Comparison of ENCODE assay signal across 8 mouse cellular contexts in the genomic region with DNA sequence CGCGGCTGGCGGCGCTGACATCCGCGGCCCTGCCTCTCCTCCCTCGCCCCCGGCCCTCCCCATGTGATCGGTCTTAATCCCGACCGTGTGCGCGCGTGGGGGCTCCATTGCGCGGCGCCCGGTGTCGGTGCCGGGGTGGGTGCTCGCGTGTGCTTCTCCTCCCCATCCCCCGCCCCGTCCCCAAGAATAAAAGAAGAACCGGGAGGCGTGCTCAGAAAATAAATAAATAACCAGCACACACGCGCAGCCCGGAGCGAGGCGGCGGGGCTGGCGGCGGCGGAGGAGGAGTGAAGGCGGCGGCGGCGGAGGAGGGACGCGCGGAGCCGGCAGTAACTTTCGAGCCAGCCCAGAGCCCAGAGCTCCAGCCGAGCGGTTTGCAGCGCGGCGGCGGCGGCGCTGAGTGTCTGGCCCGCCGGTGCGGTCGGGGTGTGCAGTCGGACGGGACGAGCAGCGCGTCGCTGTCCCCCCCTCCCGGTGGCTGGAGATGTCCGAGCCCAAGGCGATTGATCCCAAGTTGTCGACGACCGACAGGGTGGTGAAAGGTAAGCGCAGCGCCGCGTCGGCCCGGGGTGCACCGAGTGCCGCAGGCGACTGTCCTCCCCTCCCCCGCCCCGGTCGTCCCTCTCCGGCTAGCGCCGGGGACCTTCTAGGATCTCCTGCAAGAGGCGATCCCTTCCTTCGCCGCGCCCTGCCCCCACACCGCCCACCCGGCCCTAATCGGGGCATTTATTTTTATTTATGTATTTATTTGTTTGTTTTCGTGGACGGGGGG. TPM values are rescaled to one million over a fixed set of nuclear protein-coding genes. Genes with fewer than 3 reads are reported as not detected.
DNase-seq lines count a peak whose midpoint lies in the region; ATAC-seq and TF ChIP-seq lines count a peak whose summit lies in the region.

No protein-coding gene starts in this region.

- peak overlapping the region; percentile 65 for H3ac ChIP-seq in C2C12 (ENCODE audit: control insufficient read depth, insufficient read length, low read depth)

- H3K4me3 ChIP-seq in C2C12 (ENCODE audit: insufficient read depth, poor library complexity, severe bottlenecking), result peak overlapping the region; percentile 60
- peak overlapping the region; percentile 100 for H3K4me3 ChIP-seq in bone marrow, adult 2 months (replicated peaks; ENCODE audit: control insufficient read depth, low read depth, low read length)
- peak overlapping the region; percentile 92 for H3K4me3 ChIP-seq in embryonic facial prominence, embryonic 15.5 days (replicated peaks)
- H3K4me3 ChIP-seq in heart, embryonic 13.5 days, result peak overlapping the region; percentile 93
- H3K4me3 ChIP-seq in liver, embryonic 14.5 days (ENCODE audit: insufficient read depth in 1 of 2, low read depth in 2 of 2, low read length in 2 of 2), result peak overlapping the region; percentile 63 to 73
- peak overlapping the region; percentile 86 for H3K4me3 ChIP-seq in neural tube, embryonic 11.5 days (ENCODE audit: low read depth, low read length)
- H3K4me3 ChIP-seq in stomach, embryonic 15.5 days (replicated peaks), result peak overlapping the region; percentile 68

- H3K4me2 ChIP-seq in embryonic facial prominence, embryonic 15.5 days (replicated peaks), result peak overlapping the region; percentile 61
- peak overlapping the region; percentile 75 for H3K4me2 ChIP-seq in heart, embryonic 13.5 days
- peak overlapping the region; percentile 82 for H3K4me2 ChIP-seq in liver, embryonic 14.5 days (ENCODE audit: low read depth)
- peak overlapping the region; percentile 72 for H3K4me2 ChIP-seq in neural tube, embryonic 11.5 days (ENCODE audit: low read depth)
- H3K4me2 ChIP-seq in stomach, embryonic 15.5 days, result peak overlapping the region; percentile 67

- peak; percentile 9; the same call in 1 of the 2 replicates for TF ChIP-seq POLR2A in bone marrow, adult 2 months (IDR thresholded peaks at IDR 0.05; ENCODE audit: borderline replicate concordance, control insufficient read depth, low read depth, low read length)

- no peak for TF ChIP-seq EP300 in liver, embryonic 14.5 days (IDR thresholded peaks at IDR 0.05; ENCODE audit: low read depth)

- 1% methylated on average over 92 of the region's 92 CpGs for WGBS in bone marrow, adult 2 months
- WGBS in embryonic facial prominence, embryonic 15.5 days, result under 1% methylated on average over 91 of the region's 92 CpGs
- 1% methylated on average over 88 of the region's 92 CpGs for WGBS in heart, embryonic 13.5 days
- WGBS in liver, embryonic 14.5 days (ENCODE audit: insufficient replicate concordance), result 1% methylated on average over 90 of the region's 92 CpGs
- WGBS in neural tube, embryonic 11.5 days, result under 1% methylated on average over 69 of the region's 92 CpGs
- WGBS in stomach, embryonic 15.5 days, result under 1% methylated on average over 91 of the region's 92 CpGs

- peak; percentile 28 for TF ChIP-seq CTCF in C2C12 (IDR thresholded peaks at IDR 0.05; ENCODE audit: control insufficient read depth, insufficient read depth, insufficient read length)
- no peak for TF ChIP-seq CTCF in bone marrow, adult 2 months (IDR thresholded peaks at IDR 0.05; ENCODE audit: control insufficient read depth, insufficient read depth, low read length)
- TF ChIP-seq CTCF in liver, embryonic 14.5 days (IDR thresholded peaks at IDR 0.05; ENCODE audit: low read depth), result no peak

- H3K9ac ChIP-seq in embryonic facial prominence, embryonic 15.5 days, result peak overlapping the region; percentile 80
- peak overlapping the region; percentile 94 for H3K9ac ChIP-seq in heart, embryonic 13.5 days
- peak overlapping the region; percentile 72 for H3K9ac ChIP-seq in liver, embryonic 14.5 days (replicated peaks)
- H3K9ac ChIP-seq in neural tube, embryonic 11.5 days (ENCODE audit: low read length), result peak overlapping the region; percentile 86
- peak overlapping the region; percentile 73 for H3K9ac ChIP-seq in stomach, embryonic 15.5 days

- no peaks in the 10 kb centered on the region; the same call in 1 of the 2 replicates for H3K4me1 ChIP-seq in bone marrow, adult 2 months (ENCODE audit: control insufficient read depth, insufficient read depth, low read length)
- H3K4me1 ChIP-seq in embryonic facial prominence, embryonic 15.5 days, result peaks cover 15% of the 10 kb centered on the region; the same call in 1 of the 2 replicates
- H3K4me1 ChIP-seq in heart, embryonic 13.5 days, result peaks cover 41% of the 10 kb centered on the region
- H3K4me1 ChIP-seq in liver, embryonic 14.5 days (replicated peaks; ENCODE audit: control insufficient read depth in 2 of 2, insufficient read depth in 2 of 2, low read length in 1 of 2), result peaks cover 0 to 7% of the 10 kb centered on the region in 2 experiments; a peak in 2 of 4 replicates
- no peaks in the 10 kb centered on the region for H3K4me1 ChIP-seq in neural tube, embryonic 11.5 days (ENCODE audit: control insufficient read depth, insufficient read depth, low read length)
- no peaks in the 10 kb centered on the region; the same call in 1 of the 2 replicates for H3K4me1 ChIP-seq in stomach, embryonic 15.5 days

- peak; percentile 34 for ATAC-seq in embryonic facial prominence, embryonic 15.5 days (ENCODE audit: insufficient number of reproducible peaks, low FRiP score, low TSS enrichment, low read depth)
- ATAC-seq in heart, embryonic 13.5 days (ENCODE audit: extremely low read depth, insufficient number of reproducible peaks, low FRiP score, low TSS enrichment), result peak; percentile 16; the same call in 1 of the 2 replicates
- peak; percentile 44; the same call in 1 of the 2 replicates for ATAC-seq in liver, embryonic 14.5 days (ENCODE audit: insufficient read depth)
- peak; percentile 42 for ATAC-seq in neural tube, embryonic 11.5 days (ENCODE audit: insufficient read depth, low FRiP score, low TSS enrichment)
- peak; percentile 18 for ATAC-seq in stomach, embryonic 15.5 days (ENCODE audit: insufficient read depth, low FRiP score, low read depth)

- H3K36me3 ChIP-seq in C2C12 (ENCODE audit: control insufficient read depth, insufficient read depth), result no peaks in the 10 kb centered on the region
- H3K36me3 ChIP-seq in embryonic facial prominence, embryonic 15.5 days, result no peaks in the 10 kb centered on the region
- no peaks in the 10 kb centered on the region for H3K36me3 ChIP-seq in heart, embryonic 13.5 days
- H3K36me3 ChIP-seq in liver, embryonic 14.5 days (replicated peaks; ENCODE audit: control insufficient read depth, insufficient read depth, low read depth), result no peaks in the 10 kb centered on the region
- H3K36me3 ChIP-seq in neural tube, embryonic 11.5 days (ENCODE audit: control insufficient read depth, insufficient read depth, low read length), result no peaks in the 10 kb centered on the region
- H3K36me3 ChIP-seq in stomach, embryonic 15.5 days, result no peaks in the 10 kb centered on the region

- peaks cover 17% of the 10 kb centered on the region for H3K79me3 ChIP-seq in C2C12 (ENCODE audit: low read depth)

- peaks cover 50% of the 10 kb centered on the region for H3K79me2 ChIP-seq in C2C12 (ENCODE audit: control insufficient read depth, insufficient read depth)

- no peaks in the 10 kb centered on the region for H3K27me3 ChIP-seq in C2C12 (ENCODE audit: control insufficient read depth, insufficient read depth, insufficient read length)
- H3K27me3 ChIP-seq in embryonic facial prominence, embryonic 15.5 days, result no peaks in the 10 kb centered on the region
- no peaks in the 10 kb centered on the region for H3K27me3 ChIP-seq in heart, embryonic 13.5 days (replicated peaks)
- H3K27me3 ChIP-seq in liver, embryonic 14.5 days (ENCODE audit: control insufficient read depth, insufficient read depth, low read length), result no peaks in the 10 kb centered on the region
- no peaks in the 10 kb centered on the region for H3K27me3 ChIP-seq in neural tube, embryonic 11.5 days (ENCODE audit: control insufficient read depth, insufficient read depth, low read length)
- no peaks in the 10 kb centered on the region for H3K27me3 ChIP-seq in stomach, embryonic 15.5 days (replicated peaks)

- H3K9me3 ChIP-seq in embryonic facial prominence, embryonic 15.5 days (replicated peaks), result no peaks in the 10 kb centered on the region
- no peaks in the 10 kb centered on the region for H3K9me3 ChIP-seq in heart, embryonic 13.5 days
- no peaks in the 10 kb centered on the region for H3K9me3 ChIP-seq in liver, embryonic 14.5 days (ENCODE audit: control insufficient read depth, low read length)
- H3K9me3 ChIP-seq in neural tube, embryonic 11.5 days (ENCODE audit: control insufficient read depth, low read length), result no peaks in the 10 kb centered on the region
- no peaks in the 10 kb centered on the region for H3K9me3 ChIP-seq in stomach, embryonic 15.5 days

- DNase-seq in kidney, postnatal 10 days, result peak; percentile 85
- DNase-seq in liver, embryonic 14.5 days (ENCODE audit: low read depth in 3 of 3, low spot score in 3 of 3), result peak; percentile 11 to 17 (median 13)
- peak; percentile 79 for DNase-seq in neural tube, embryonic 11.5 days (ENCODE audit: low spot score)

- peak overlapping the region; percentile 95 for H3K27ac ChIP-seq in bone marrow, adult 2 months (ENCODE audit: control insufficient read depth, insufficient read depth, low read depth, low read length, poor library complexity)
- peak overlapping the region; percentile 95 for H3K27ac ChIP-seq in embryonic facial prominence, embryonic 15.5 days (replicated peaks)
- H3K27ac ChIP-seq in heart, embryonic 13.5 days (replicated peaks), result peak overlapping the region; percentile 96
- peak overlapping the region; percentile 32 for H3K27ac ChIP-seq in liver, embryonic 14.5 days
- peak overlapping the region; percentile 94 for H3K27ac ChIP-seq in neural tube, embryonic 11.5 days (ENCODE audit: low read depth, low read length)
- H3K27ac ChIP-seq in stomach, embryonic 15.5 days, result peak overlapping the region; percentile 96

TF ChIP-seq in C2C12, 6 proteins besides CTCF, POLR2A, EP300 and RAD21 (continues in another document):
- TF ChIP-seq MYOD1 (IDR thresholded peaks at IDR 0.05; ENCODE audit: control insufficient read depth, insufficient read length, low read depth), result no peak
- no peak for TF ChIP-seq CEBPB (IDR thresholded peaks at IDR 0.05; ENCODE audit: low read depth)
- TF ChIP-seq FOSL1 (IDR thresholded peaks at IDR 0.05; ENCODE audit: insufficient read depth, low read length, poor library complexity, severe bottlenecking), result no peak
- no peak for TF ChIP-seq MYOG (IDR thresholded peaks at IDR 0.05; ENCODE audit: control insufficient read depth, extremely low read depth, insufficient read length)

RNA-seq across cellular contexts. Expression of a gene that starts 0.6 kb away (rescaled TPM):
- polyA plus RNA-seq in C2C12 (2012; fragmentation: generic; extraction: Trizol), result 9.7 TPM
- 15.4 and 25.9 TPM in 2 replicates for polyA plus RNA-seq in bone marrow, adult 2 months (2011; ENCODE audit: insufficient read depth, insufficient read length, low replicate concordance, missing spikeins)
- 82.8 and 84.5 TPM in 2 replicates for polyA plus RNA-seq in embryonic facial prominence, embryonic 15.5 days (2015; fragmentation: Nextera tagmentation; extraction: Ambion mirVana)
- 41.9 and 44.2 TPM in 2 replicates for polyA plus RNA-seq in heart, embryonic 13.5 days (2015; fragmentation: Nextera tagmentation; extraction: Ambion mirVana)
- polyA plus RNA-seq in liver, embryonic 14.5 days (2012; rRNA removed), result 2.8 and 3.9 TPM in 2 replicates
- polyA plus RNA-seq in liver, embryonic 14.5 days (2014; fragmentation: Nextera tagmentation; extraction: Ambion mirVana), result 7.4 and 9.2 TPM in 2 replicates
- polyA plus RNA-seq in neural tube, embryonic 11.5 days (2014; fragmentation: Nextera tagmentation; extraction: Ambion mirVana), result 69.8 and 72.4 TPM in 2 replicates
- polyA plus RNA-seq in stomach, embryonic 15.5 days (2015; fragmentation: Nextera tagmentation; extraction: Ambion mirVana), result 53.5 and 54.9 TPM in 2 replicates

Comparison
In these comparisons a context has a peak if more than half of its experiments do, and no peak if none do; other contexts are left out.
1. Peak in every context shown above with its lines: DNase-seq, ATAC-seq, H3K4me3 ChIP-seq and H3K27ac ChIP-seq.
2. H3K27ac ChIP-seq: peak in every context shown above with its lines; median percentile 96 in heart, embryonic 13.5 days; 96 in stomach, embryonic 15.5 days; 95 in bone marrow, adult 2 months; 95 in embryonic facial prominence, embryonic 15.5 days; 94 in neural tube, embryonic 11.5 days; 32 in liver, embryonic 14.5 days.
3. DNase-seq: peak in every context shown above with its lines; median percentile 85 in kidney, postnatal 10 days; 79 in neural tube, embryonic 11.5 days; 13 in liver, embryonic 14.5 days.